Mouse (Mus musculus): ENCODE data around the gene Phc2.
A peak's percentile ranks its signal among the peaks of the same experiment; 100 is the strongest.

Phc2 gene

DNA sequence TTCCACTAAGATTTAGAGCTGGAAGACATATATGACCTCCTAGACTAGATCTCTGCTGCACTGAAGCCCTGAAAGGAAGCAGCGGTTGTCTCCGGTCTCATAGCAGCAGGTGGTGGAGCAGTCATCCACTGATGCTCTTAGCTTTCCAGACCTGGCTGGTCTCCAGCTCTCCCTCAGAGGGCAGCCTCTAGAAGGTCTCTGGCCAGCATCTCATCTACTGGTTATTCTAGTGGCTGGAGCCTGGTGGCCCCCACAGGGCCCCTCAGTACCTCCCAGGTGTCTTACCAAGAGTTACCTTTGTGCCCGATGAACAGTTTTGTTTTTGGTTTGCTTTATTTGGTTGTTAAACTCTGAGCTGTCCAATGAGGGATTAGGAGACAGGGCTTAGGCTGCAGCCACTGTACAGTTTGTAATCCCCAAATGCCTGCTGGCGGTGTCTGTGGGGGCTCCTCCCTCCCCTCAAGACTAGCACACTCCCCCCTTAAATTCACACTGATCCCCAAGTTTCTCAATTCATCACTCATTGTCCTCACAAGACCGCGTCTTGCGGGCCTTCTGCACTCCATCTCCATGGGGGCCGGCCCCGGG lies 66.7 kb downstream of the Phc2 start:
- peak; percentile 74 to 75 for DNase-seq

DNA sequence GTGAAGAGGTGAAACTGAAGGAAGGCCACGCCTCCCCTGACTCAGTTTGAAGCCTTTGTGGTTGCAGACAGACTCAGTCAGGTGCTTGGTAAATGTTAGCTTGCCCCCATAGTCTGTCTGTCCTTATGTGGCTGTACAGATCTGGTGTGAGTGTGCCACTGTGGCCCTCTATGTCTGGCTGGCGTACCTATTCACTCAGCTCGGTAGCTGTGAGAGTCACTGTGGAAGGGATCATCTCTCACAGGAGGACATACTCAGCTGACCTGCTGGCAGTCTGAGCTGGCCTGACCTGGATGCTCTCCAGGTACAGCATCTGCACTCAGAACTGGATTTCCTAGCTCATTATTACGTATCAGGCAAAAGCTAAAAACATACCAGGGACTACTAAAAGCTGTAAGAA lies 67.3 kb downstream of the Phc2 start:
- peak in 1 of 2 experiments; percentile 56 for DNase-seq

DNA sequence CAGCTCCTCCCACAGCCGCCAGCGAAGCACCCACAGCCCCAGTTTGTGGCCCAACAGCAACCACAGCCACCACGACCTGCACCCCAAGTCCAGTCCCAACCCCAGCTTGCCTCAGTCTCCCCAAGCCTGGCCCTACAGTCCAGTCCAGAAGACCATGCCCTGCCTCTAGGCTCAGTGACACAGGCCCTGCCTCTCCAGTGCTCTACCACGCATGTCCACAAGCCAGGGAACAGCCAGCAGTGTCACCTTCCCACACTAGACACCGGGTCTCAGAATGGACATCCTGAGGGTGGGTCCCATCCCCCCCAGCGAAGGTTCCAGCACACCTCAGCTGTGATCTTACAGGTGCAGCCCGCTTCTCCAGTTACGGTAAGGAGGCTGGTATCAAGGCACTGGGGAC lies 68.4 kb downstream of the Phc2 start:
- no peak for DNase-seq

DNA sequence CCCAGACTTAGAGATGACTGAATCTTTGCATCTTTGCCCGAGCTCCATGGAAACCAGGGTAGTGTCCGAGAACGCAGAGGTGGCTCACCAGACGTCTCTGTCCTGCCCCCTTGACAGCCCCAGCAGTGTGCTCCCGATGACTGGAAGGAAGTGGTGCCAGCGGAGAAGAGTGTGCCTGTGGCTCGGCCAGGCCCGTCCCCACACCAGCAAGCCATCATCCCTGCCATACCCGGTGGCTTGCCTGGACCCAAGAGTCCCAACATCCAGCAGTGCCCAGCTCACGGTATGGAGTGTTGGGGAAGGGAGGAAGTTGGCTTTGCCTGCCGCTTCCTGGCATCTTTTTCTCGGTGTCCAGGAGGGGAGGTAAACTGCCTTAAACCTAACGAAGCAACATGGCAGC lies 68.9 kb downstream of the Phc2 start:
- no peak for DNase-seq

DNA sequence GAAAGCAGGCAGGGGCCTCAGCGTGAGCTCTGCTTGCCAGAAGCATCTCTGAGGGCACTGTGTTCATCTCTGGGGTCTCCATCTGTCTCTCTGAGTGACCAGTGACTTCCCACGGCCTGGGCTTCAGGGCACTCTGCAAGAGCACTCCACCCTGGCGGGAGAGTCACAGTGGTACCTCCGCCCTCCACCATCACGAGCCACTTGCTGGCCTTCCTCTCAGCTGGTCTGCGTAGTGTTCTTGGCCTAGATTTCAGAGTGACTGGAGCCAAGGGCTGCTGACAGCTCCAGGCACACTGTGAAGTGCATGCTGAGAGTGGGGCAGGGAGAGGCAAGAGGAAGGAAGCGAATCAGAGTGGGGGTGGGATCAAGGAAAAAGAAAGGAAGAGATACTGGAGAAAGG lies 69.6 kb downstream of the Phc2 start:
- DNase-seq = peak; percentile 78 to 81

DNA sequence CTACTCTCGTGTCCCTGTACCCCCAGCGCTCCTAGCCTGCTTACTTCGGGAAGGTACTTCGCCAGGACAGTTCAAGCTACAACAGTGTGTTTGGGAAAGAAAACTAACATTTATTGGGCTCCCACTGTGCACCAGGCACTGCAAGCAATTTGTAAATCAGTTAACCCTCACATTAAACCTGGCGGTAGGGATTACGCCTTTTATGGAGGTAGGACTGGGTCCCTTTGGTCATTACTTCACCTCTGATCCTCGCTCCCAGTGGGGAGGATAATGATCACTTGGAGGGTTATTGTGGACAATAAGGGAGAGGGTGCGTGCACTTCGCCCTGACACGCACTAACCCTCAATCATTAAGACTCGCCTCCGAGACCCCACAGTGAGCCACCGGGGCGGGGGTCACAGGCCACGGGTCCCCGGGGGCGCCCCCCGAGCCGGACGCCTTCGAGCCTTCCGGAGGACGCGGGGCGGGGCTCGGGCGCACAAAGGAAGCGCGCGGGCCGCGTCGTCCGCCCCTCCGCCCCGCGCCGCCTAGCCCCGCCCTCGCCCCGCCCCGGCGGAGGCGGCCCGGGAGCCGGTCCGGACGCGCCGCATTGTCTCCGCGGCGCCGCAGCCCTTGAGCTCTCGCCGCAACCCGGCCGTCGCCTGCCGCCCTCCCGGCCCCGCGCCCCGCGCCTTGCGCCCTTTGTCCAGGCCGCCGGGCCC lies 72.7 kb downstream of the Phc2 start:
- DNase-seq = peak; percentile 80 to 89

DNA sequence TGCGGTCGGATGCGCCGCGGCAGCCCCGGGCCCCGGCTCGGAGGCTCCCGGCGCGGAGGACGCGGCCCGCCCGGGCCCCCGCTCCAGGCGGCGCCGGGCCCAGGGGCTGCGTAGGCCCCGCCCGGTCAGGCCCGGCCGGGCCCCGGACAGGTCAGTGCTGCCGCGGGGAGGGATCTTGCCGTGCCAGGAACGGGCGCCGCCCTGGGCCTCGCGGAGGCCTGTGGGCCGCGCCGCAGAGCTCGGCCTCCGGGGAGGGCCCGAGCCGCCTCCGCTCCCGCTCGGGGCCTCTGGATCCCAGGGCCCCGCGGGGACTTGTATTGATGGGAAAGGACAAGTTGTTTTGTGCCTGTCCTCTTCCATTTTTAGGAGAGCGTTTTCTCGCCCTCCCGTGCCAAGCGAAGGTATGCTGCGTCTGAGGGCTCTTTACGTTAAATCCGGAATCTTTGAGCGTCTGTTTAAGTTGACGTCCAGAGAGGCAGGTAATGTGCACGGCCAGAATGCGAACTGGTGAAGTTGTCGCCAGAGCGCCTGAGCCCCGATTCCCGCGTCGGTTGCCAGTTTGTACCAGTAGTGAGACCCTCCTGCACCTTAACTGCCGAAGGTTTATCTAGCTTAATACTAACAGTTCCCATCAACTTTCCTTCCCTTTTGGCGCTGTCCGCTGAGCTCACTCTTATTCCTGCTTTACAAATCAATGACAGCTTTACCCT lies 73.4 kb downstream of the Phc2 start:
- peak; percentile 52 to 62 for DNase-seq

DNA sequence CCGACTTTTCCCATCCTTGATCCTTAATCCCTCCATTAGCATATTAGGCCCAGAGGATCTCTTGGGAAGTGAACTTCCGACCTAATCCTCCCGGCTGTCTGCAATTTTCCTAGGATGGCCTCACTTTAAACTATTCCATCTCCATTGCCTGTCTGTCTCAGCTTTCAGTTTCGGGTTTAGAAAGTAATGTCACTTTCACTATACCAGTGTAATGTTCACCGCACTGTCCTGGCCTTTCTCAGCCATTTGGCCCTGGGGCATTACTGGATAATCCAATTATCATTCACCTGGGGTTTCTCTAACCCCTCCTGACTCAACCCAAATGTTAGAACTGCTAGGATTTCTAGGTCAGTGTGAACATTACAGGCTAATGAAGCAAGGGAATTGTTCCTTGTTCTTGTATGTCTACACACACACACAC lies 73.9 kb downstream of the Phc2 start:
- no peak for DNase-seq

DNA sequence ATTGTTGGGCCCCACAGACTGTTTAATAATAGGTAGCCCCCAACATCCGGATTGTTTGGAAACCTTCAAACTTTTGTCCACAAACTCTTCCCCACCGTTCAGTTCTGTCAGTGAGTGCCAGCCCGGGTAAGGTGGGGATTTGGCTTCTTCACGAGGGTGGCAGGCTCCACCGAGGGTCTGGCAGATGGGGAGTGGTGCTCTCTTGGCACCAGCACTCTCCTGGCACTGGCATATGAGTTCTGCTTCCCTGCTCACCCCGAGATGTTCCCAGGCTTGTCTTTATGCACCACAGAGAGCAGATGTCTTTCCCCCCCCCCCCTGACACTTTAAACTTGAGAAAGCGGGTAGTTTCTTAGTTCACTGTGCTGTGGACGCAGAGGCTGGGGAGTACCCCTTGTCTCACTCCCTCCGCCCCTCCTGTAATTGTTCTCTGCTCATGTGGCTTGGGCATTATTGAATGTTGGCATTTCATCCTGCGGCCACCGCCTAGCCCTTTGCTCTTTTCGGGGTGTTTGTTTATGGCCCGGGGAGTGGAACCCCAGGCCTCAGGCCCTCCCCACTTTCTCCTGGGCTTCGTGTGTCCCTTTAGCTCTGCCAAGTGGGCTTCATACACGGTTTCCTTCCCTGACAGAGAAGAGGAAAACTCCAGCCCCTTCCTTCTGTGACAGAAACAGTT lies 74.7 kb downstream of the Phc2 start:
- DNase-seq = peak; percentile 64 to 67

DNA sequence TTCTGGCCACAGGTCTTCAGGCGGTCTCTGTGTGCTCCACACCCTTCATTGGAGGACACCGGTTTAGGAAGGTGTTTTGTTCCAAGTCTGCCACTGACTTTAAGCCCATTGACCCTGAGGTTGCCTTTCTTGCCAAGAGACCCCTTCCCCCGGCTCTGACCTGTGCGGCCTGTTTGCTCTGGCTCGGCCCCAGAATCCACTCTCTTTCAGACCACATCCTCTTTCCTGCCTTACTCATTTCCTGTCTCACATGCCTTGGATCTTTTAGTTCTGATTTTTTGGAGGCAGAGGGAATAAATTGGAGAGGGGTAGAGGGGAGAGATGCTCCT lies 75.2 kb downstream of the Phc2 start:
- no peak for DNase-seq

DNA sequence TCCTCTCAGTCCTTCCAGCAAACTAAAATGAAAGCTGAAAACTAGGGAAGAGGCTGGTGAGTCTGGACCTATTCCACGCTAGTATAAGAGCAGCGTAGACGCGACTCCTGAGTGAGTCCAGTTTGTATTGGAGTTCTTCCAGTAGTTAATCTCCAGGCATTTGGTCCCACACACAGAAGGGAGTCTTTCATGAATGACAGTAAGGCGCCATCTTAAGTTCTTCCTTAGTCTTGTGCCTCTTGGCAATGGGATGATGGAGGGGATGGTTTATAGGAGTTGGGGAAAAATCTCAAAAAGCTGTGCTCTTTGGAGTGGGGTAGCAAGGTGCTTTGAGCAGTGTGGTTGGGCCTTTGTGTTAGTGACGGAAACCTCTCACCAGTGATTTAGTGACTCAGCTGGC lies 75.8 kb downstream of the Phc2 start:
- DNase-seq = no peak

DNA sequence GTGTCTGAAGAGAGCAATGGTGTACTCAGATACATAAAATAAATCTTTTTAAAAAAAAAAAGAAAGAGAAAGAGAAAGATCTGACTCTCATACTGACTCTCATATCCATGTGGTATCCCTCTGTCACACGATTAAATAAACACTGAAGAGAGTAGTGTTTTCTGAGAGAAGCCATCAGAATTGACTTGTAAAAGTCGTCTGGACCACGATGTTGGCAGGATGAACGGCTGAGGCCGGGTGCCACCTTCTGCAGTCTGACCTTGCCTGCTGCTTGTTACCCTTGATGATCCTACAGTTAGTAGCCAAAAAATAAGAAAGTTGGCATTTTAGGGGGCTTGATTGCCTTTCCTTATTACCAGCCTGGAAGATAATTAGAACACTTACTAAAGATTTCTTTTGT lies 78.3 kb downstream of the Phc2 start:
- no peak for DNase-seq

DNA sequence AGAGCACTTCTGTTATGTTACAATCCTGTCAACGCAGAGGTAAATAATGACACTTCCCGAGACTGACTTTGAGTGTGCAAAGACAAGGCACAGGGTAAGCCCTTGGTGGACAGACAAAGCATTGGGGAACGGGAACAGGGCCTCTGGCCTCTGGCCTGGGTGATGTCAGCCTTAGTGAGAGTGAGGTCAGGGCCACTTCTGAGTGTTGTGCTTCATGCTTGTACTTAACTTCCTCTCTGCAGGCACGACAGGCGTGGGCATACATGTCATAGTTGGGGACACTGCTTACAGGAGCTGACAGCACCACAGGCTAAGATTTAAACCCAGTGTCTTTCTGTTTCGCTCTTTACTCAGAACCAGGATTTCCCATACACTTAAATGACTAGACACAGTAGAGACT lies 79.0 kb downstream of the Phc2 start:
- DNase-seq = no peak

DNA sequence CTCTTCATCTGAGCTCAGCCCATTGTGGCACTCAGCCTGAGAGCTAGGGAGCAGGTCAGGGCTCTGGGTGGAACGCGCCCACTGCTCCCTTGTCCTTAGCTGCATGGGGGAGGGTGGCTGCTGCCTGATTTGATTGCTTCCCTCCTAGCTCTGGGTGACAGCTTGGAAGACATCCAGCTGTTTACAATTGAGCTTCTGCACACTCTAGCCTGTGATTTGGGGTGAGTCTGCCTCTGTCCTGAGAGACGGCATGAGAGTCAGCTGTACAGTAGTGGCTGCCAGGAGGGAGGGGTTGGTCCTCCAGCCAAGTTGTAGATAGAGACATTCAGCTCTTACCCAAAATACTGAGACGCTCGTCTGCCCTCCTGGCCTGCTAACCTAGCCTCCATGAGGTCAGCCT lies 79.7 kb downstream of the Phc2 start:
- no peak for DNase-seq

DNA sequence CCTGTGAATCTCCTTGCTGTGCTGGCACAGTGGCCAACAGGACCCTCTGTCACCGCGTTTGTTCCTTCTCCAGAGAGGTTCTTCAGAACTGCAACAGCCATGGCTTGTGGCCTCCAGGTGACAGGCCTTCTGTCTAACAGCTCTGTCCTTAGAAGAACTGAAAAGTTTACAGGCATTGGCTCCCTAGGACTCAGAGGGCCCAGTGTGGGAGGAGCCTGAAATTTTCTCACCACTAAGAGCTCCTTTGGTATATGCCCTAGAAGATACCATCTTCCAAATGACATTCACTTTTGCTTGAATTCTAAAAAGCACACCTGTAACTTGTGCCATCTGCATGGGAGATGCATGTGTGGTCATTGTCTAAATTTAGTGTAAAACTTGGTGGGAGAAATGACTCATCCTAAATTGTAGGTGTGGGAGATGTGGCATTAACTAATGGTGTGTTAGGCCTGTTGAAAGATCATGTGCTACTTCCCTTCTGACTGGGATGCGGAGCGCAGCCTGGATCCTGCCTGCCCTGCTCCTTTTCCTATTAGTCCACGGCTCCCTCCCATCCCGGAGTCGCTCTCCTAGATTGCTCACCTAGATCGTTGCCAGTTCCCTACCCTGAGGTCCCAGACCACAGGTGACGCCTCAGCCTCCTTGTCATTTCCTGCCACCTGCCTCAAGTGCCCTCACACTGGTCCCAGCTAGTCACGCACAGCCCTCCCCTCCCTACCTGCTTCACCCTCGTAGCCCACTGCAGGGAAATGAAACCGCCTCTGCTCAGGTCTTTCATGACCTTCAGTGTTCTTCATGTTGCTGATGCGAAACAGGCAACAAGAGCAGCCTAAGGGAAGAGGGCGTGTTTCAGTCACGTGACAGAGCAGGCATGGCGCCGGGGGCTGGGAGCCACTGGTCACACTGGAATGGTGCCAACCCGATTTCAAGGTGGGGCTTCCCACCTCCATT lies 80.5 kb downstream of the Phc2 start:
- no peak for DNase-seq

DNA sequence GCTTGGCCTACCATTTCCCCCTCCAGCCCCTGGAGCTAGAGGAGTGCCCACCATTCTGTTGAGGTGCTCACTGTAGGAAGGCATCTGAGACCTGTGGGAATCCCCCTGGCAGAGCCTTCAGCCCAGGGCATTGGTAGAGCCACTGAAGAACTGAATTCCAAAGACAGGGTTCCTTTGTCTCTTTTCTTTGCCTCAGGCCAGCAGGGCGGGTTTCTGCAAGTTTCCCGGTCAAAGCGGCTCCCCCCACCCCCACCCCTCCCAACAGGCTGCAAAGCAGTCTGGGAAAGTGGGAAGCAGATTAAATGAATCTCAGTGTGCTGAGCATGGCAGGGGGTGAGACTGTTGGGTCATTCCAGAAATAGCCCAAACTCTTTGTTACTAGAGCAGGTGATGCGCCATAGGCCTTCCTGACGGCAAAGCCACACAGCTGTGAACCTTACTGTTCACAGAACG lies 82.7 kb downstream of the Phc2 start:
- no peak for DNase-seq

DNA sequence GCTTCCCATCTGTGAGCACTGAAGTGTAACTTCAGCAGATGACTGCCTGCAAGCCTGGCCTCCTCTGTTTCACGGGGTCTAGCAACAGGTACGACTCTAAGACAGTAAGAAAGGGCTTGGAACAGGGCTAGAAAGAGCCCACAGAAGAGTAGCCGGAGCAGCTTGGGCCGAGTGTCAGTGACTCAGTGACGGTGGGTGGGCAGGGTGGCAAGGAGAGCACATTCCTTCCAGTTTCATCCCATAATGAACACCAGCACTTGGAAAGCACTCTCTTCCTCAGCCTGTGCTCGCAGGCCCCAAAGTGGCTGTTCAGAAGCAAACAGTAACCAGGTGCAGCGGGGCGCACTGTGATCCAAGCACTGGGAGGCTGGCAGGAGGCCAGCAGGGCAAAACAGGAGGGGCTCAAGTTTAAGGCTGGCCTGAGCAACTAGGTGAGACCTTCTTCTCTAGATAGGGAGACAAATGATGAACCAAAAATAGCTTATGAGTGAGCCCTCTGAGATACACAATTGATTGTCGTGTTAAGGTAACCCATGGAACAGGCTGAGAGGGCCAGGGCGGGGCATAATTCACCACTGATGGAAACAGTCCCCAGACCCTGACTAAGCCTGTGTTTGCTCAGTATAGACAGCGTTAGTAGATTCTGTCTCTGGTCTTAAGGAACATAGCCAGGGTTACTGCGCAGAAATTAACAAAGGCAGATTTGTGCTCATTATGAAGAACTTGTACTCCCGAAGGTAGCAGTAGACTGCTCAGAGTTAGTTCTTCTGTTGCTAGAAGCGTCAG lies 83.5 kb downstream of the Phc2 start:
- no peak for DNase-seq

DNA sequence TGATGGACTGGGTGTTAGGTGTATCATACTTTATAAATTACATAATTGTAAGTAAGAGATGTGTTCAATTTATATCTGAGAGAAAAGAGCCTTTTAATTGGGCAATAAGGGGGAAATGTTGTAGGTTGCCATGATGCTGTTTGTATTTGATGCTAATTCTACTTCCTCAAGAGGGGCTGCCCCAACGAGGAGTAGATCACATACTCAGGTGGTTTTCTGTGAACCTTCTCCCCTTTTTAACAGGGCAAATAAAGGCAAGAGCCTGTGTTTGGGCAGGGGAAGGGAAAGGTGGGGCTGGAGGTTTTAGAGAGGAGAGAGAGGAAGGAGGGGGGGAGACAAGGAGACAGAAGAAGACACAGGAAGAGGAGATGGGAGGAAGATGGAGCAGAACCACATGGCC lies 86.4 kb downstream of the Phc2 start:
- peak in 1 of 2 experiments; percentile 0 for DNase-seq

DNA sequence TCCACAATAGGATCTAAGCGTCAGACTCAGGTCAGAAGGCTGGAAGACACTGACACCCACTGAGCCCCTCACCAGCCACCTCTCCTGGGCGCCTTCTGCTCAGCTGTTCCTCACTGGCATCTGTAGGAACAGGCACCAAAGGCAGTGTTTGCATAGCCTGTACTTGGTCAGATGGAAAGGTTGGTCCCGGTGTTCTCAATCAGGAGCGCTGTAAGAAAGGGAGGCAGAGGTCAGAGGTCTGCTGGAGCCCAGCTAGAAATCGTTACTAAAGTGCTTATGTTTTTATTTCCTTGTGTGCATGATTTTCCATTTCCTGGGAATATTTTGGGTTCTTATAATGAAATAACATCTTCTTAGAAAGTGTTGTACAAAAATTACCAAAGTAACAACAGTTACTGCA lies 87.4 kb downstream of the Phc2 start:
- DNase-seq = no peak

DNA sequence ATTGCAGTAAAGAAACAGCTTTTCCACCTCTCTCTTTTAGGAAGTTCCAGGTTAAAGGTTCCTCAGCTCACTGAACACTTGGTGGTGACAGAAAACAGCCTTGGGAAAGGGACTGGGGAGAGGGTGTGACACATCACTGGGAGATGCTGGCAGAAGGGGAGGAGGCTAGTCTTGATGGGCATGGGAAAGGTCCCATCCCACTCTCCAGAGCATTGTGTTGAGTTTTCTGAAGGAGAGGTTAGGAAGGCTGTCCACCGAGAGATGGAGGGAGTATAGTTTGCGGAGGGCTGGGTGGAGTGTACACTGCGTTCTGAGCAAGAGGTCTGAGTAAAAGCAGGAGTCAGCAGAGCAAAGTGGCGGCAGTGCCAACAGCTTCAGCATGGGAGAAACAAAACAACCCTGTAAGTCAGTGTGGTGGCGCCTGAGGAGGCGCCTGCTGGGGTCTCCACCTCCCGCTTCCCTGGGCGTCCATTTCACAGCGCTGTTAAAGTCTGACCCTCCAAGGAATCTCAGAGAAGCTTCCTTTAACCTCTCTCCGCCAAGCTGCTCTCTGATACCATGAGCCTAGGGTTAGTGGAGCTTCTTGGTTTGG lies 88.0 kb downstream of the Phc2 start:
- DNase-seq = peak in 1 of 2 experiments; percentile 4

DNA sequence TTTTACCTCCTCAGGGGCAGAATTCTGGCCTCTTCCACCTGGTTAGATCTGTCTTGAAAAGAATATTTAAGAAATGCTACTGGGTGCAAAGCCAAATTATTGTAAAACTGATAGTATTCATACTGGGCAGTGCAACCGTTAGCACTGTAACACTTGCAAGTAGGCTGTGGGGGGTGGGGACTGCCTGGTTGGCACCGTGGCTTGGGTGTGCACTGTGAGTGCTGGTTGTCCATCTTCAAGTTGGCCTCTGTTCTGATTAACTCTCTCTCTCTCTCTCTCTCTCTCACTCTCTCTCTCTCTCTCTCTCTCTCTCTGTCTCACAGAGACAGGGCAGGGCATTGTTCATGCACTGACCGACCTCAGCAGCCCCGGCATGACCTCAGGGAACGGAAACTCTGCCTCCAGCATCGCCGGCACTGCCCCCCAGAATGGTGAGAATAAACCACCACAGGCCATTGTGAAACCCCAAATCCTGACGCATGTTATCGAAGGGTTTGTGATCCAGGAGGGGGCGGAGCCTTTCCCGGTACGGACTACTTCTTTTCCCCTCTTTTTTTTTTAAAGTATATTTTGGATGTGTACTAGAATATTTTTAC lies 88.6 kb downstream of the Phc2 start:
- peak in 1 of 2 experiments; percentile 7 for DNase-seq

Measured in cerebellum, postnatal 36 days (tissue).